ENCODE assay signal across 7 mouse cellular contexts in genomic region chr17:56762769-56763731, GRCm38 (mm10). TPM values are rescaled to one million over a fixed set of nuclear protein-coding genes. Genes with fewer than 3 reads are reported as not detected.
DNase-seq lines count a peak whose midpoint lies in the region; ATAC-seq lines count a peak whose summit lies in the region.

No protein-coding gene starts in this region.

- peak; percentile 40; the same call in 1 of the 2 replicates for ATAC-seq in erythroblast, adult 5-6 weeks (replicated peaks; ENCODE audit: low FRiP score, poor library complexity, severe bottlenecking)

- peaks cover 4% of the 10 kb centered on the region; the same call in 1 of the 2 replicates for H3K9me3 ChIP-seq in hindbrain, embryonic 10.5 days

- H3K4me1 ChIP-seq in hindbrain, embryonic 10.5 days (replicated peaks): peaks cover 44% of the 10 kb centered on the region

- H3K4me3 ChIP-seq in hindbrain, embryonic 10.5 days: peak overlapping the region; percentile 64

- peak; percentile 84 for DNase-seq in ES-CJ7 (ENCODE audit: low read depth, low spot score)
- DNase-seq in adrenal gland, postnatal 36 days: peak; percentile 45 to 60
- peak; percentile 68 for DNase-seq in hindbrain, embryonic 10.5 days (ENCODE audit: low spot score)
- DNase-seq in layer of hippocampus, postnatal 10 days (ENCODE audit: low spot score in 2 of 2): peak; percentile 63 to 71
- DNase-seq in lung, postnatal 25 days (ENCODE audit: low spot score): peak; percentile 64
- DNase-seq in right cerebral cortex, postnatal 4 days: peak; percentile 53

- peaks cover 37% of the 10 kb centered on the region for H3K27me3 ChIP-seq in hindbrain, embryonic 10.5 days (ENCODE audit: insufficient read depth, poor library complexity, severe bottlenecking)

- 49% methylated on average over 27 of the region's 27 CpGs for WGBS in hindbrain, embryonic 10.5 days

- H3K27ac ChIP-seq in hindbrain, embryonic 10.5 days: peak overlapping the region; percentile 91

- peaks cover 18% of the 10 kb centered on the region for H3K36me3 ChIP-seq in hindbrain, embryonic 10.5 days

RNA-seq across cellular contexts. Expression of gene Dus3l, which starts 1.5 kb away (rescaled TPM):
- 10 to 100 TPM; 31.5 to 32.5 TPM for total RNA-seq in adrenal gland, postnatal 36 days (2021)
- total RNA-seq in erythroblast, adult 5-6 weeks (2015; ENCODE audit: low replicate concordance): 0.84 and 5.6 TPM in 2 replicates
- total RNA-seq in erythroblast, adult 5-6 weeks (2017; ENCODE audit: low replicate concordance): 5.4 and 5.9 TPM in 2 replicates
- 44.1 and 47.6 TPM in 2 replicates for polyA plus RNA-seq in hindbrain, embryonic 10.5 days (2016; fragmentation: Nextera tagmentation; extraction: Ambion mirVana)
- total RNA-seq in layer of hippocampus, postnatal 10 days (2021): 10 to 100 TPM; 66.7 to 72.0 TPM

RNA-seq across cellular contexts. Expression of gene Nrtn, which starts 5.7 kb away (rescaled TPM):
- 1 to 10 TPM; 3.8 to 5.4 TPM for total RNA-seq in adrenal gland, postnatal 36 days (2021)
- not detected in 2 replicates for total RNA-seq in erythroblast, adult 5-6 weeks (2015; ENCODE audit: low replicate concordance)
- total RNA-seq in erythroblast, adult 5-6 weeks (2017; ENCODE audit: low replicate concordance): 0.51 TPM in 1 of 2 replicates, not detected in the other
- polyA plus RNA-seq in hindbrain, embryonic 10.5 days (2016; fragmentation: Nextera tagmentation; extraction: Ambion mirVana): 4.4 and 5.1 TPM in 2 replicates
- 1 to 10 TPM; 1.6 to 2.3 TPM for total RNA-seq in layer of hippocampus, postnatal 10 days (2021)

RNA-seq across cellular contexts. Expression of gene Prr22, which starts 7.0 kb away (rescaled TPM):
- total RNA-seq in adrenal gland, postnatal 36 days (2021): under 1 TPM; 0.26 to 0.60 TPM
- total RNA-seq in erythroblast, adult 5-6 weeks (2015; ENCODE audit: low replicate concordance): not detected in 2 replicates
- not detected in 2 replicates for total RNA-seq in erythroblast, adult 5-6 weeks (2017; ENCODE audit: low replicate concordance)
- 1.3 TPM in 2 replicates for polyA plus RNA-seq in hindbrain, embryonic 10.5 days (2016; fragmentation: Nextera tagmentation; extraction: Ambion mirVana)
- under 1 TPM; 0.27 to 0.71 TPM for total RNA-seq in layer of hippocampus, postnatal 10 days (2021)

RNA-seq across cellular contexts. Expression of gene Vmac, which starts 45.2 kb away (rescaled TPM):
- total RNA-seq in adrenal gland, postnatal 36 days (2021): 10 to 100 TPM; 14.7 to 36.6 TPM
- total RNA-seq in erythroblast, adult 5-6 weeks (2015; ENCODE audit: low replicate concordance): 0.38 and 1.0 TPM in 2 replicates
- 1.4 and 8.3 TPM in 2 replicates for total RNA-seq in erythroblast, adult 5-6 weeks (2017; ENCODE audit: low replicate concordance)
- polyA plus RNA-seq in hindbrain, embryonic 10.5 days (2016; fragmentation: Nextera tagmentation; extraction: Ambion mirVana): 12.7 and 18.6 TPM in 2 replicates
- 10 to 100 TPM in 1 of 2 experiments, 1 to 10 TPM in 1; 9.7 to 12.5 TPM for total RNA-seq in layer of hippocampus, postnatal 10 days (2021)

RNA-seq across cellular contexts. Expression of gene Ndufa11, which starts 45.5 kb away (rescaled TPM):
- 100 to 1,000 TPM; 290 to 298 TPM for total RNA-seq in adrenal gland, postnatal 36 days (2021)
- total RNA-seq in erythroblast, adult 5-6 weeks (2015; ENCODE audit: low replicate concordance): 17.7 and 29.7 TPM in 2 replicates
- total RNA-seq in erythroblast, adult 5-6 weeks (2017; ENCODE audit: low replicate concordance): 21.3 and 29.1 TPM in 2 replicates
- polyA plus RNA-seq in hindbrain, embryonic 10.5 days (2016; fragmentation: Nextera tagmentation; extraction: Ambion mirVana): 398 and 446 TPM in 2 replicates
- total RNA-seq in layer of hippocampus, postnatal 10 days (2021): 100 to 1,000 TPM; 262 to 265 TPM

Comparison
In these comparisons a context has a peak if more than half of its experiments do, and no peak if none do; other contexts are left out.
1. Peak in every context shown above with its lines: DNase-seq, ATAC-seq, H3K4me3 ChIP-seq and H3K27ac ChIP-seq.
2. RNA of gene Dus3l, which starts 1.5 kb away (total RNA-seq): 66.7 to 72.0 TPM in layer of hippocampus, postnatal 10 days and 31.5 to 32.5 TPM in adrenal gland, postnatal 36 days; 0.84 to 5.9 TPM in erythroblast, adult 5-6 weeks; every median in the first group is over 4 times any median in the second.